Mouse (Mus musculus) embryonic facial prominence, embryonic 11.5 days (tissue): ENCODE results near the gene Slc8a1. TPM values are rescaled to one million over a fixed set of nuclear protein-coding genes. Genes with fewer than 3 reads are reported as not detected.

ENCODE experiments used
- ATAC-seq: fragments of 200-750 bp; cut with Nextera tagmentation; replicated peaks from 2 replicates; pipeline ENCODE4 v1.8.0; 2017; ENCODE audit warnings: low read depth; ENCODE audit not compliant: insufficient number of reproducible peaks, low FRiP score, low TSS enrichment
- DNase-seq: peaks from one replicate; pipeline ENCODE4 v3.0.0-alpha.2; 2015; ENCODE audit warnings: low spot score
- H3K27ac ChIP-seq: fragments of 300-500 bp; sonication (generic); replicated peaks from 2 replicates; pipeline ENCODE4 v1.5.1; 2014; ENCODE audit warnings: mild to moderate bottlenecking, low read depth, low read length, control low read depth
- H3K27me3 ChIP-seq: fragments of 300-500 bp; sonication (generic); 2 replicates; pipeline ENCODE4 v1.6.1; 2014; ENCODE audit warnings: mild to moderate bottlenecking, low read length, moderate library complexity, mixed read lengths; ENCODE audit not compliant: control insufficient read depth, insufficient read depth
- H3K36me3 ChIP-seq: fragments of 300-500 bp; sonication (generic); replicated peaks from 2 replicates; pipeline ENCODE4 v1.6.1; 2014; ENCODE audit warnings: low read depth, mild to moderate bottlenecking, low read length, moderate library complexity, mixed read lengths; ENCODE audit not compliant: control insufficient read depth, insufficient read depth
- H3K4me1 ChIP-seq: fragments of 300-500 bp; sonication (generic); 2 replicates; pipeline ENCODE4 v1.6.1; 2014; ENCODE audit warnings: low read length, mixed read lengths; ENCODE audit not compliant: control insufficient read depth, insufficient read depth
- H3K4me2 ChIP-seq: fragments of 300-500 bp; sonication (generic); 2 replicates; pipeline ENCODE4 v1.6.1; 2014; ENCODE audit warnings: low read depth, mild to moderate bottlenecking, control low read depth, low read length, moderate library complexity
- H3K4me3 ChIP-seq: fragments of 300-500 bp; sonication (generic); 2 replicates; pipeline ENCODE4 v1.5.1; 2014; ENCODE audit warnings: low read depth, low read length, control low read depth
- H3K9ac ChIP-seq: fragments of 300-500 bp; sonication (generic); replicated peaks from 2 replicates; pipeline ENCODE4 v1.6.1; 2014; ENCODE audit warnings: mild to moderate bottlenecking, control low read depth, low read length
- H3K9me3 ChIP-seq: fragments of 300-500 bp; sonication (generic); replicated peaks from 2 replicates; pipeline ENCODE4 v1.6.1; 2016; ENCODE audit warnings: mild to moderate bottlenecking, low read length, inconsistent platforms, mixed read lengths; ENCODE audit not compliant: control insufficient read depth
- WGBS: fragments of 180-500 bp; shearing (Covaris S2); extraction: QIAGEN DNeasy Blood & Tissue Kit; methylation state at CpG from one replicate; pipeline ENCODE4 v1.1.7; 2014; 5-methylcytosine and 5-hydroxymethylcytosine counted together
- polyA plus RNA-seq: library from polyadenylated mRNA; unstranded; fragments of >200 nt; fragmentation: Nextera tagmentation; extraction: Ambion mirVana; gene quantifications from 2 replicates; pipeline ENCODE4 v1.2.1, GENCODE M21; 2014

Slc8a1 gene
- polyA plus RNA-seq, 1 experiment from 2014 or later = 3.1 TPM

- no peak overlapping the region for H3K9ac ChIP-seq
- H3K36me3 ChIP-seq = no peaks in the 10 kb centered on the region
- H3K4me1 ChIP-seq = no peaks in the 10 kb centered on the region
- H3K4me3 ChIP-seq = no peak overlapping the region
- H3K27me3 ChIP-seq = no peaks in the 10 kb centered on the region
- DNase-seq (no peak), ATAC-seq (no peak)
- H3K4me2 ChIP-seq = no peak overlapping the region
- no peak overlapping the region for H3K27ac ChIP-seq
- H3K9me3 ChIP-seq = no peaks in the 10 kb centered on the region
- whole genome bisulfite sequencing = 82% methylated on average over 2 of the region's 2 CpGs
Observed at GRCm38 (mm10) chr17:81636822-81637221, 101.4 kb downstream of the Slc8a1 start.

- Histone ChIP-seq H3K27ac (no peak overlapping the region), H3K4me3 (no peak overlapping the region), H3K4me1 (no peaks in the 10 kb centered on the region), H3K27me3 (no peaks in the 10 kb centered on the region), H3K36me3 (no peaks in the 10 kb centered on the region), H3K9me3 (no peaks in the 10 kb centered on the region), H3K9ac (no peak overlapping the region), H3K4me2 (no peak overlapping the region)
- no peak for DNase-seq
- no peak for ATAC-seq
- 85% methylated on average over 2 of the region's 2 CpGs for WGBS
Observed at GRCm38 (mm10) chr17:81630471-81630870, 107.7 kb downstream of the Slc8a1 start.

DNA sequence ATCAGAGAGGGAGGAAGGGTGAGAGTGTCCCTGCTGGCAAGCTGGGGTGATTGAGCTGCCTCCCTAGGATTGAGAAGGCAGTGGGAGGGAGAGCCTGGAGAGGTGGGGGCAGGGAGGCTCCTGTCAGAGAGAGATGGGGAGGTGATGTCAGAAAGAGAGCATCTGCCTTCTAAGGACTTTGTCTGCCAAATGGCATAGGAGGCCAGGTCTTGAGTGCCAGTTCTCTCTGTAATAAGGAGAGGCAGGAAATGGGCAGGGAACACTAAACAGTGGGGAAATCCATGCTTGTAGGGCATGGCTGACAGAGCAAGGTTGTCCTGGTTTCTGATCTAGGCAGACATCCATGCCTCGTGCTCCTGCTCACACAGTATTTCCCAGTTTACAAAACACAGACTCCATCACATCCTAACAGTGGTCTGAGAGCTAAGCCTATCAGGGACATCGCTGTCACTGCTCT is 117.0 kb downstream of the Slc8a1 start:
- Histone ChIP-seq H3K27ac (no peak overlapping the region), H3K4me2 (no peak overlapping the region), H3K27me3 (no peaks in the 10 kb centered on the region), H3K4me3 (no peak overlapping the region), H3K9ac (no peak overlapping the region), H3K4me1 (no peaks in the 10 kb centered on the region), H3K36me3 (no peaks in the 10 kb centered on the region), H3K9me3 (no peaks in the 10 kb centered on the region)
- no peak for DNase-seq
- no peak for ATAC-seq
- WGBS = 77% methylated on average over 2 of the region's 2 CpGs

DNA sequence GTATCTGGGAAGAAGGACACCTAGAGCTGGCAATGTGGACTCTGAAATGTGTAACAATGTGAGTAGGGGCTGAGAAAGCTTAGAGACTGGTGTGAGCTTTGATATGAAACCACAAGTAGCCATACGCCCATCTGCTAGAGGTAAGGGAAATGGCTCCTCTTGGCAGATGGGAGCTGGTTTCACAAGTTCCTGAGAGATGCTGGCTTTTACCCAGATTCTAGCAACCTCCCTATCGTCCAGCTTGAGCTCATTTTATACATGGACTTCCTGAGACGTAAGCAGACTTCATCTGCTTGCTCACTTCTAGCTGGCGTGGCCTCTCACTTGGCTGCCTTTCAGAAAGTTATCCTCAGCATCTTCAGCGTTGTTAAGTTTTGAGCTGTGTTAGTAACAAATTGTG is 119.7 kb downstream of the Slc8a1 start:
- H3K4me1 ChIP-seq = no peaks in the 10 kb centered on the region
- no peak overlapping the region for H3K4me3 ChIP-seq
- DNase-seq = no peak
- H3K27me3 ChIP-seq = no peaks in the 10 kb centered on the region
- 85% methylated on average over 5 of the region's 5 CpGs for WGBS
- H3K27ac ChIP-seq = no peak overlapping the region
- ATAC-seq = no peak
- H3K9ac ChIP-seq = no peak overlapping the region
- H3K36me3 ChIP-seq = no peaks in the 10 kb centered on the region
- H3K4me2 ChIP-seq = no peak overlapping the region
- no peaks in the 10 kb centered on the region for H3K9me3 ChIP-seq

GRCm38 (mm10) chr17:81616326-81616725 is 121.9 kb downstream of the Slc8a1 start:
- Histone ChIP-seq H3K27ac (no peak overlapping the region), H3K4me1 (no peaks in the 10 kb centered on the region), H3K4me2 (no peak overlapping the region), H3K9ac (no peak overlapping the region), H3K36me3 (no peaks in the 10 kb centered on the region), H3K4me3 (no peak overlapping the region), H3K27me3 (no peaks in the 10 kb centered on the region), H3K9me3 (no peaks in the 10 kb centered on the region)
- ATAC-seq = no peak
- no peak for DNase-seq
- WGBS = 92% methylated on average over 4 of the region's 4 CpGs

- Histone ChIP-seq H3K27ac (no peak overlapping the region), H3K4me2 (no peak overlapping the region), H3K36me3 (no peaks in the 10 kb centered on the region), H3K9ac (no peak overlapping the region), H3K4me3 (no peak overlapping the region), H3K27me3 (no peaks in the 10 kb centered on the region), H3K9me3 (no peaks in the 10 kb centered on the region), H3K4me1 (no peaks in the 10 kb centered on the region)
- ATAC-seq = no peak
- no peak for DNase-seq
- 90% methylated on average over 8 of the region's 8 CpGs for WGBS
Observed at GRCm38 (mm10) chr17:81615391-81615790, 122.8 kb downstream of the Slc8a1 start.

DNA sequence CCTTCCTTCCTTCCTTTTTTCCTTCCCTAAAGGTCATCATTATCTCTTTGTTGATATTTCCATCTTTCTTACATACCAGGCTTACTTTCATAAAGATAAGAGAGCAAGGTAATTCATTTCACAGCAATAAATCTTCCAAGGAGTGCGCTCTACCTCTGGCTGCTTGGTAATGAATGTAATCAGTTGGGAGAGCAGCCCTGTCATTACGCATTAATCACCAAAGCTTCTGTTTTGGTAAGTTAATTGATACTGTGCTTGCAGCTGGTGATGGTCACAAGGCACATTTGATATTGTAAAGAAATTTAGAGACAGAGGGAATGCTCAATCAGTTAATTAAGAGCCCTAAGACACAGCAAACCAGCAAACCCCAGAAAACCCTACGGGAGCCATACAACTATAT is 130.7 kb downstream of the Slc8a1 start:
- Histone ChIP-seq H3K9me3 (no peaks in the 10 kb centered on the region), H3K27me3 (no peaks in the 10 kb centered on the region), H3K36me3 (no peaks in the 10 kb centered on the region), H3K4me2 (no peak overlapping the region), H3K4me1 (no peaks in the 10 kb centered on the region), H3K27ac (no peak overlapping the region), H3K9ac (no peak overlapping the region), H3K4me3 (no peak overlapping the region)
- DNase-seq (no peak), ATAC-seq (no peak)
- 78% methylated on average over 3 of the region's 3 CpGs for WGBS

- Histone ChIP-seq H3K9me3 (no peaks in the 10 kb centered on the region), H3K4me1 (no peaks in the 10 kb centered on the region), H3K36me3 (no peaks in the 10 kb centered on the region), H3K9ac (no peak overlapping the region), H3K4me2 (no peak overlapping the region), H3K27me3 (no peaks in the 10 kb centered on the region), H3K27ac (no peak overlapping the region), H3K4me3 (no peak overlapping the region)
- 71% methylated on average over 2 of the region's 2 CpGs for WGBS
- DNase-seq = no peak
- ATAC-seq = no peak
Observed at GRCm38 (mm10) chr17:81606084-81606483, 132.1 kb downstream of the Slc8a1 start.
